Mouse (Mus musculus) embryonic stem cell, embryonic (primary cell): Measurements from ENCODE around the gene Vasn.

Experiments
- CTCF ChIA-PET, 4 experiments: fragments of 300-600 bp in 2 of 4; fragments of 350-600 bp in 2 of 4; sonication (Branson Sonifier 250); formaldehyde crosslinking; loops; one replicate each; lab custom pipeline; 2022; ENCODE audit warnings: inconsistent platforms in 2 of 4; lab: Charles Lee
- POLR2A ChIA-PET, 4 experiments: fragments of 300-600 bp in 2 of 4; fragments of 350-600 bp in 2 of 4; sonication (Branson Sonifier 250); formaldehyde crosslinking; loops; one replicate each; lab custom pipeline; 2022; ENCODE audit warnings: antibody characterized with exemption in 4 of 4, inconsistent platforms in 1 of 4; lab: Charles Lee

The Vasn gene

DNA sequence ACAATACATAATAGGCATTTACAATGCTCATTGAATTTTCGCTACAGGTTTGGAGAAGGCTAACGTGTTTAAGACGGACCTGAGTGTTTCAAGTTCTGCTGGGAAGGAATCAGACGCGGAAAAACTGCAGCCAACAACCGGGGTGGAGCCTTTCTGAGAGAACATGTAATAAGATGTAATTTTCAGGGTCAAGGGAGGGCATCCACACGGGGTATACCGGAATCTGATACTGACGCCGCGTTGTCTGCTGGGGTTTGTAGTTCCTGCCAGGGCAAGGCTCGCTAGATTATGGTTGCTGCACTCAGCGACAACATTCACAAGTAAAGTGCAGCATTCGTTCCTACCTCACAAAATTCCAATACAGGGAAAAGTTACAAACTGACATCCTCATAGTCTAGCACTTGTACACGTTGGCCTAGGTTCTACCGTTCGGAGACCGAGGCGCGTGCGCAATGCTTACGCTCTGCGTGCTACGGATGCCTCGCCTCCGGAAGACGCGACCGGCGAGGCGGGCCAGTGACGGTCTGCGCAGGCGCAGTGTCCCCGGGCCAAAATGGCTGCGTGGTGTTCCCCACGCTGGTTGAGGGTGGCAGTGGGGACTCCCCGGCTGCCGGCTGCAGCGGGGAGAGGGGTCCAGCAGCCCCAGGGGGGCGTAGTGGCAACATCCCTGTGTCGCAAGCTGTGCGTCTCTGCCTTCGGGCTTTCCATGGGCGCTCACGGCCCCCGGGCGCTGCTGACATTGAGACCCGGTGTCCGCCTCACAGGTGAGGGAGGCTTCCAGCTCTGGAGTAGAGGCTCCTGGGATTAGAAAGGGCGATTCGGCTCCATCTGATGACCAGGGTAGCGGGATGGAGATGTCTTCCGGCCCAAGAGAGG is 44.1 kb downstream of the Vasn start:
- CTCF ChIA-PET = interaction anchor here in 2 of 4 experiments (0.5 to 0.9 kb wide), 3 partner anchors 17 to 359 kb away, joined by 3 to 4 read pairs (median 4); no protein-coding TSS in a partner anchor
- POLR2A ChIA-PET = interaction anchor here in 3 of 4 experiments (0.6 to 2.9 kb wide), 32 partner anchors 8 to 329 kb away, joined by 3 to 16 read pairs (median 3); partner anchors contain the start of genes Ubald1 (in 3 of the 3) and Rogdi (in 1 of the 3)

DNA sequence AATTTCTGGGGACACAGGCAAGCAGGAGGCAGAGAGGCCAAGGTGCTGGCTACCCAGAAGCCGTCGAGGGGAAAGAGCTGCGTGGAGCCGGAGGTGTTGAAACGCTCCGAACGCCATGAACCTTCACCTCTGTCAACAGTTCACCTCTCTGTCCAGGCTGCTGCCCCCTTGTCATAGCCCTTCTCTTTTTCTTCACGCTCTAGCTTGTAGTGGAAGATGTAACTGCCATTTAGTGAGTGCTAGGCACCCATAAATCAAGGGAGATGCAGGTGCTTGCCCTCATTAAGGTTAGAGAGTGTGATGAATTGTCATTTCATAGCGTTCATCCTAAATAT is 44.7 kb downstream of the Vasn start:
- POLR2A ChIA-PET = interaction anchor here in 3 of 4 experiments (0.6 to 2.9 kb wide), 29 partner anchors 9 to 329 kb away, joined by 3 to 16 read pairs (median 3); partner anchors contain the start of genes Ubald1 (in 3 of the 3) and Rogdi (in 1 of the 3)
- CTCF ChIA-PET = interaction anchor here in 2 of 4 experiments (0.5 to 0.9 kb wide), 3 partner anchors 17 to 359 kb away, joined by 3 to 4 read pairs (median 4); no protein-coding TSS in a partner anchor

DNA sequence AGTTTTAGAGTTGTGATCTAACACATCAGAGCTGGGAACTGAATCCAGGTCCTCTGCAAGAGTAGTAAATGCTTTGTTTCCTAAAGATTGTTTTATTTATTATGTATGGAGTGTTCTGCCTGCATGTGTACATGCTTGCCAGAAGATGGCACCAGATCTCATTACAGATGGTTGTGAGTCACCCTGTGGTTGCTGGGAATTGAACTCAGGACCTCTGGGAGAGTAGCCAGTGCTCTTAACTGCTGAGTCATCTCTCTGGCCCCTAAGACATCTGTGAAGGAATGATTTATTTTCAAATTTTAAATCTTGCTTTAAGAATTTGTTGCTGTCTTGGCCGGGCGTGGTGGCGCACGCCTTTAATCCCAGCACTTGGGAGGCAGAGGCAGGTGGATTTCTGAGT is 49.6 kb downstream of the Vasn start:
- ChIA-PET CTCF (interaction anchor here in 3 of 4 experiments (0.7 to 1.2 kb wide), 4 partner anchors 10 to 224 kb away, joined by 3 to 4 read pairs (median 4); partner anchors contain the start of gene Coro7 (in 1 of the 3)), POLR2A (interaction anchor here in 3 of 4 experiments (0.6 to 1.8 kb wide), 11 partner anchors 9 to 275 kb away, joined by 3 to 5 read pairs (median 4); partner anchors contain the start of genes Anks3 (in 1 of the 3), Coro7 (in 1 of the 3), Pam16 (in 1 of the 3) and Srl (in 1 of the 3))
